Mouse (Mus musculus) forebrain, embryonic 10.5 days (tissue): ENCODE measurements around the gene Atp6v1fnb. TPM values are rescaled to one million over a fixed set of nuclear protein-coding genes. Genes with fewer than 3 reads are reported as not detected.
A peak's percentile ranks its signal among the peaks of the same experiment; 100 is the strongest.

Source experiments
- DNase-seq: peaks from one replicate; pipeline ENCODE4 v3.0.0-alpha.2; 2017; ENCODE audit warnings: low spot score; ENCODE audit errors: extremely low spot score
- H3K27ac ChIP-seq: fragments of 300-500 bp; sonication (generic); 2 replicates; pipeline ENCODE4 v1.5.1; 2016; ENCODE audit warnings: mild to moderate bottlenecking
- H3K27me3 ChIP-seq: fragments of 300-500 bp; sonication (generic); 2 replicates; pipeline ENCODE4 v1.6.1; 2016; ENCODE audit warnings: mild to moderate bottlenecking; ENCODE audit not compliant: poor library complexity, severe bottlenecking
- H3K36me3 ChIP-seq: fragments of 300-500 bp; sonication (generic); replicated peaks from 2 replicates; pipeline ENCODE4 v1.6.1; 2016; ENCODE audit warnings: mild to moderate bottlenecking, moderate library complexity
- H3K4me1 ChIP-seq: fragments of 300-500 bp; sonication (generic); 2 replicates; pipeline ENCODE4 v1.6.1; 2016
- H3K4me3 ChIP-seq: fragments of 300-500 bp; sonication (generic); 2 replicates; pipeline ENCODE4 v1.5.1; 2016; ENCODE audit warnings: mild to moderate bottlenecking, moderate library complexity
- H3K9me3 ChIP-seq: fragments of 300-500 bp; sonication (generic); 2 replicates; pipeline ENCODE4 v1.6.1; 2016; ENCODE audit warnings: mild to moderate bottlenecking, moderate library complexity
- WGBS: fragments of 180-500 bp; shearing (Covaris S2); methylation state at CpG from one replicate; pipeline ENCODE4 v1.1.7; 2016; 5-methylcytosine and 5-hydroxymethylcytosine counted together
- polyA plus RNA-seq: library from polyadenylated mRNA; unstranded; fragments of >200 nt; fragmentation: Nextera tagmentation; extraction: Ambion mirVana; gene quantifications from 2 replicates; pipeline ENCODE4 v1.2.1, GENCODE M21; 2016

The Atp6v1fnb gene
- polyA plus RNA-seq, 1 experiment from 2014 or later = 0.22 TPM

DNA sequence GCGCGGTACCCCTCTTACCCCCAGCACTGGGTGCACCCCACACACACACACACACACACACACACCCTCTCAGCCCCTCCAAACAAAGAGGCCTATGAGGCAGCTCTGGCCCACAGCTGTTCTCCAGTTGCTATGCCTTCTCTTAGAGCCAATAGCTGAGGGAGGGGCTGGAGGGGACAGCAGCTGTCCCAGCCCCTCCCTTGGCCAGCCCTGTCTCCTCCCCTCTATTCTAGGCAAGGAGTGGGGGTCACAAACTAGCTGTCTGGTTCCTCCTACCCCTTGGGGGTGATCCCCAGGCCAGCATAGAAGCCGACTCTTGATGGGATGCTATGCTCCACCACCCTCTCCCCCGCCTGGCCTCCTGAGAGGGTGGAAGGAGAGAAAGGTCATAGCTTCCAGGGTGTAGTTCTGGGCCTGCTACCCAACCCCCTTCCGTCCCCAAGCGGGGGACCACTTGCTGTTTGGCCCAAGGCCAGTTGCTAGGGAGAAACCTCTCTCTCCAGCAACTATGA, 35.2 kb upstream of the Atp6v1fnb start:
- Histone ChIP-seq H3K9me3 (no peaks in the 10 kb centered on the region), H3K36me3 (no peaks in the 10 kb centered on the region), H3K4me1 (peaks cover 61% of the 10 kb centered on the region), H3K4me3 (peak overlapping the region; percentile 59), H3K27me3 (peaks cover 57% of the 10 kb centered on the region), H3K27ac (peak overlapping the region; percentile 80)
- DNase-seq = no peak
- whole genome bisulfite sequencing = 9% methylated on average over 6 of the region's 6 CpGs

- no peaks in the 10 kb centered on the region for H3K9me3 ChIP-seq
- H3K27me3 ChIP-seq = peaks cover 52% of the 10 kb centered on the region
- peak overlapping the region; percentile 80 for H3K27ac ChIP-seq
- DNase-seq = peak; percentile 36
- peak overlapping the region; percentile 59 for H3K4me3 ChIP-seq
- no peaks in the 10 kb centered on the region for H3K36me3 ChIP-seq
- H3K4me1 ChIP-seq = peaks cover 58% of the 10 kb centered on the region
- 3% methylated on average over 11 of the region's 11 CpGs for whole genome bisulfite sequencing
These were observed 34.7 kb upstream of the Atp6v1fnb start for GRCm38 (mm10) chr6:29436461-29436934.

DNA sequence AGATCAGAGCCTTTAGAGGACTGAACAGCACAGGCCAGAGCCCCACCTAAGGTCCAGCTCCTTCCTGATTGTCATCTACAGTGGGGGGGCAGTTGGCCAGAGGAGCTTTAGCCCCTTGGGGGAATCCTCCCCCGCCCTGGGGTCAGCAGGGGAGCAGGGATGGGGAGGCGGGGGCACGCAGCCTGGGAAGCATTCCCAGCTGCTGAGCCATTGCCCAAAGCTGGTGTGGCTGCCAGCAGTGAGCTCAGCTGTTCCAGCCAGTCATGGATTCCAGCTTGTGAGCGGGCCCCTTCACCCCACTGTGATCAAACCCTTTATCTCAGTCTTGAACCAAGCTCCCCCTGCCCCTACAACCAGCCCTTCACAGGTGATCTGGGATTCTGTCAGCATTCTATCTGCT, 32.0 kb upstream of the Atp6v1fnb start:
- Histone ChIP-seq H3K9me3 (no peaks in the 10 kb centered on the region), H3K36me3 (no peaks in the 10 kb centered on the region), H3K27ac (no peak overlapping the region), H3K27me3 (peaks cover 25% of the 10 kb centered on the region), H3K4me1 (peaks cover 31% of the 10 kb centered on the region), H3K4me3 (no peak overlapping the region)
- no peak for DNase-seq
- WGBS = 76% methylated on average over 4 of the region's 4 CpGs

DNA sequence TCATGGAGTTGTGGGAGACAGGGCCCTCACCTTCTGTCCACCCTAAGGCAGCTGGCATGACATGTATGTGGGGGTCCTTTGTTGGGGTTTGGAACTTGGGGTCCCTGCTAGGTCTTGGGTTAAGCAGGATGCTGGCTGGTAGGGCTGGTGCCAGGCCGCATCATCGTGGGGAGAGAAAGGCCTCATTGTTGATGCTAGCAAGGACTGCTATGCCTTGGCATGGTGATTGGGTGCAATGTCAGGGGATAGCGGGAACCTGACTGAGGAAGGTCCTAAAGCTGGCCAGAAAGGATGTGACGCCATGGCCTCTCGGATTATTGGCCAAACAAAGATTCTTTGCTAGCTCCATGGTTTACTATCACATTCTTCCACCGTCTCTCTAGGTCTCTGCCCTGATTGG, 31.4 kb upstream of the Atp6v1fnb start:
- Histone ChIP-seq H3K36me3 (no peaks in the 10 kb centered on the region), H3K27me3 (peaks cover 20% of the 10 kb centered on the region), H3K4me1 (peaks cover 25% of the 10 kb centered on the region), H3K9me3 (no peaks in the 10 kb centered on the region), H3K27ac (no peak overlapping the region), H3K4me3 (no peak overlapping the region)
- DNase-seq = no peak
- 90% methylated on average over 6 of the region's 6 CpGs for WGBS

DNA sequence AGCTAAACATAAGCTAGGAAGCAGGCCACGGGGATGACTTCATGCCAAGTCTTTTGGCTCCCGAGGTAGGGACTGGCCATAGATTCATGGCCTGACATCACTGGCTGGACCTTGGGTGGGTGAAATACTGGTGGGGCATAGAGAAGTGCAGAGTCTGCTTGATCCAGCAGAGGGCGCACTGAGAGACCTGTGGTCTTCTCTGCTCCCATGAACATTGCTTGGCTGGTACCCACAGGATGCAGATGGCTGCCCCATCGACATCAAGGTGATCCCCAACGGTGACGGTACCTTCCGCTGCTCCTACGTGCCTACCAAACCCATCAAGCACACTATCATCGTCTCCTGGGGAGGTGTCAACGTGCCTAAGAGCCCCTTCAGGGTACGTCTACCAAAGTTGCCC, 26.5 kb upstream of the Atp6v1fnb start:
- DNase-seq = peak; percentile 33
- H3K27ac ChIP-seq = no peak overlapping the region
- H3K9me3 ChIP-seq = no peaks in the 10 kb centered on the region
- H3K4me1 ChIP-seq = no peaks in the 10 kb centered on the region
- no peak overlapping the region for H3K4me3 ChIP-seq
- peaks cover 6% of the 10 kb centered on the region for H3K36me3 ChIP-seq
- H3K27me3 ChIP-seq = no peaks in the 10 kb centered on the region
- 76% methylated on average over 11 of the region's 11 CpGs for WGBS

- no peaks in the 10 kb centered on the region for H3K9me3 ChIP-seq
- peaks cover 6% of the 10 kb centered on the region for H3K36me3 ChIP-seq
- DNase-seq = no peak
- H3K27me3 ChIP-seq = no peaks in the 10 kb centered on the region
- 92% methylated on average over 7 of the region's 7 CpGs for WGBS
- no peaks in the 10 kb centered on the region for H3K4me1 ChIP-seq
- H3K27ac ChIP-seq = no peak overlapping the region
- H3K4me3 ChIP-seq = no peak overlapping the region
These were observed 25.9 kb upstream of the Atp6v1fnb start for GRCm38 (mm10) chr6:29445354-29445753.

GRCm38 (mm10) chr6:29449858-29450257, 21.4 kb upstream of the Atp6v1fnb start:
- H3K36me3 ChIP-seq = peaks cover 6% of the 10 kb centered on the region
- no peak overlapping the region for H3K4me3 ChIP-seq
- H3K27me3 ChIP-seq = no peaks in the 10 kb centered on the region
- DNase-seq = no peak
- 36% methylated on average over 4 of the region's 4 CpGs for WGBS
- no peaks in the 10 kb centered on the region for H3K4me1 ChIP-seq
- no peak overlapping the region for H3K27ac ChIP-seq
- H3K9me3 ChIP-seq = no peaks in the 10 kb centered on the region

GRCm38 (mm10) chr6:29450667-29451066, 20.6 kb upstream of the Atp6v1fnb start:
- Histone ChIP-seq H3K4me1 (no peaks in the 10 kb centered on the region), H3K9me3 (no peaks in the 10 kb centered on the region), H3K27me3 (no peaks in the 10 kb centered on the region), H3K4me3 (no peak overlapping the region), H3K36me3 (peaks cover 6% of the 10 kb centered on the region), H3K27ac (no peak overlapping the region)
- WGBS = 91% methylated on average over 6 of the region's 6 CpGs
- DNase-seq = no peak

DNA sequence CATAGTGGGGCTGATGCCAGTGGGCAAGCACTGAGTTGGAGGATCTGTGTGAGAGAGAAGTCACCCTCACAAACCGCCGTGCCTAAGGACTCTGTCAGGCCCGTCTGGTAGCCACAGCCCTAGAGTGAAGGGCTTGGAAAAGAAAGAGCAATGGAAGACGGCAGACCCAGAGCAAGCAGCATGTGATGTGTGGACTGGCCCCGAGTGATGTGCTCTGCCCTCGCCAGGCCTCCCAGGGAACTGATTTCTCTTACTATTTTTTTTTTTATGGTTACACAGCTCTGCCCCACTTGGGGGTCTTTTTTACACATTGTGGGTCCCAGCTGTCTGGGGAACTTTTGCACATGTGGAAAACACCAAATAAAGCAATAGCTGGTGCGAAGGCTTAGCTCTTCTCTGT, 9.7 kb upstream of the Atp6v1fnb start:
- Histone ChIP-seq H3K4me3 (no peak overlapping the region), H3K4me1 (no peaks in the 10 kb centered on the region), H3K27ac (no peak overlapping the region), H3K27me3 (no peaks in the 10 kb centered on the region), H3K9me3 (no peaks in the 10 kb centered on the region), H3K36me3 (no peaks in the 10 kb centered on the region)
- no peak for DNase-seq
- WGBS = 70% methylated on average over 7 of the region's 7 CpGs

DNA sequence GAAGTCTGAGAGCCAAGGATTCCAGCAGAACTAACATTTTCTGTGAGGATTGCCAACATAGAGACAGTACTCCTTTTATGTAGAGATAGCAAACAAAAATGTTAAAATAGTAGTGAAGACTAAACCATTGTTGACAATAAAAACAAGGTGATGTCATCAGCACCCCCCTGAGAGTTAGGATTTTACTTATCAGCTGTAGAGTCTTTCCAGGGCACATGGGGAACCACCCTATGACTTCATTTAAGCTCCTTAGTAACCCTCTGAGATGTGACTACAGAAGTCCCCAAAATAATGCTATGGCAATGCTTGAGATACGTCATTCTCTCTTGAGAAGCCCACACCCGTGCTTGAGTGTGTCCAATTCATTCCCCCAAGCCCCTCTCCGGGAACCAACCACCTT, 7.8 kb upstream of the Atp6v1fnb start:
- no peak for DNase-seq
- no peaks in the 10 kb centered on the region for H3K9me3 ChIP-seq
- 82% methylated on average over 3 of the region's 3 CpGs for WGBS
- H3K4me1 ChIP-seq = peaks cover 5% of the 10 kb centered on the region
- no peaks in the 10 kb centered on the region for H3K27me3 ChIP-seq
- no peak overlapping the region for H3K4me3 ChIP-seq
- no peak overlapping the region for H3K27ac ChIP-seq
- no peaks in the 10 kb centered on the region for H3K36me3 ChIP-seq

- peak; percentile 93 for DNase-seq
- H3K36me3 ChIP-seq = peaks cover 23% of the 10 kb centered on the region
- no peaks in the 10 kb centered on the region for H3K9me3 ChIP-seq
- under 1% methylated on average over 39 of the region's 39 CpGs for WGBS
- H3K4me3 ChIP-seq = peak within 1 kb of the TSS; percentile 79
- peaks cover 12% of the 10 kb centered on the region for H3K4me1 ChIP-seq
- H3K27ac ChIP-seq = peak within 1 kb of the TSS; percentile 85
- H3K27me3 ChIP-seq = no peaks in the 10 kb centered on the region
These were observed 3.5 kb upstream of the Atp6v1fnb start, which contains the start of gene Atp6v1f for GRCm38 (mm10) chr6:29467583-29468354. TSS of gene Atp6v1f (plus strand) at chr6:29467718.

DNA sequence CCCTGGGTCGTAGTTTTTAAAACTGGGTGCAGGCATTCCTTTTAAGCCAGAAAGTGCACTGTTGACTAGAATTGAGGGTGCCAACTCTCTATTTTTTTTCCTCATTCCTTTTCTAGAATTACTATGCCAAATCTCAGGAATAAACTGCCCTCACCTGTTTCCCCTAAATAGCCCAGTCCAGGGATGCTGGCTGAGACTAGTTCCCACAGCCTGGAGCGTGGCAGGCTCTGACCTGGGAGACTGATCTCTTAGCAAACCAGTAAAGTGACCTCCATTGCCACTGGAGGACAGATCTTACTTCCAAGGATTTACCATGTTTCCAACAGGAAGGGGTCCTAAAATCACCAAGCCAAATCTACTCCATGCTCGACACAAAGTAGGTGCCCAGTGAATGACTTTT, 2.4 kb upstream of the Atp6v1fnb start:
- peak overlapping the region; percentile 79 for H3K4me3 ChIP-seq
- H3K27me3 ChIP-seq = peaks cover 10% of the 10 kb centered on the region; the same call in 1 of the 2 replicates
- H3K4me1 ChIP-seq = peaks cover 18% of the 10 kb centered on the region
- no peaks in the 10 kb centered on the region for H3K9me3 ChIP-seq
- no peak overlapping the region for H3K27ac ChIP-seq
- H3K36me3 ChIP-seq = peaks cover 23% of the 10 kb centered on the region
- 91% methylated on average over 3 of the region's 3 CpGs for WGBS
- no peak for DNase-seq

GRCm38 (mm10) chr6:29473941-29474691, 2.9 kb downstream of the Atp6v1fnb start:
- Histone ChIP-seq H3K27me3 (peaks cover 39% of the 10 kb centered on the region), H3K9me3 (no peaks in the 10 kb centered on the region), H3K36me3 (peaks cover 23% of the 10 kb centered on the region), H3K4me3 (peak overlapping the region; percentile 64), H3K4me1 (peaks cover 16% of the 10 kb centered on the region), H3K27ac (peak overlapping the region; percentile 72)
- WGBS = 2% methylated on average over 33 of the region's 33 CpGs
- DNase-seq = peak; percentile 83
